Mouse (Mus musculus) heart, embryonic 13.5 days (tissue): Measurements from ENCODE around the gene Med20. TPM values are rescaled to one million over a fixed set of nuclear protein-coding genes. Genes with fewer than 3 reads are reported as not detected.
"Not testable (repeated sequence)": the region's sequence is repeated elsewhere in the genome, so short reads cannot be mapped to it uniquely, and the experiment has no call there.

Experiments used
- ATAC-seq: fragments of 200-750 bp; cut with Nextera tagmentation; 2 replicates; pipeline ENCODE4 v1.8.0; 2017; ENCODE audit warnings: moderate TSS enrichment; ENCODE audit not compliant: insufficient number of reproducible peaks, low FRiP score, low TSS enrichment; ENCODE audit errors: extremely low read depth
- H3K27ac ChIP-seq: fragments of 300-500 bp; sonication (generic); replicated peaks from 2 replicates; pipeline ENCODE4 v1.5.1; 2015; ENCODE audit warnings: moderate library complexity, mild to moderate bottlenecking, inconsistent platforms
- H3K27me3 ChIP-seq: fragments of 300-500 bp; sonication (generic); replicated peaks from 2 replicates; pipeline ENCODE4 v1.6.1; 2015; ENCODE audit warnings: mild to moderate bottlenecking, inconsistent platforms
- H3K36me3 ChIP-seq: fragments of 300-500 bp; sonication (generic); 2 replicates; pipeline ENCODE4 v1.6.1; 2015; ENCODE audit warnings: mild to moderate bottlenecking, inconsistent platforms
- H3K4me1 ChIP-seq: fragments of 300-500 bp; sonication (generic); 2 replicates; pipeline ENCODE4 v1.6.1; 2015; ENCODE audit warnings: inconsistent platforms
- H3K4me2 ChIP-seq: fragments of 300-500 bp; sonication (generic); 2 replicates; pipeline ENCODE4 v1.6.1; 2015; ENCODE audit warnings: inconsistent platforms, mild to moderate bottlenecking, moderate library complexity
- H3K4me3 ChIP-seq: fragments of 300-500 bp; sonication (generic); 2 replicates; pipeline ENCODE4 v1.5.1; 2015; ENCODE audit warnings: moderate library complexity, mild to moderate bottlenecking, inconsistent platforms
- H3K9ac ChIP-seq: fragments of 300-500 bp; sonication (generic); 2 replicates; pipeline ENCODE4 v1.6.1; 2015; ENCODE audit warnings: inconsistent platforms, mild to moderate bottlenecking, moderate library complexity
- H3K9me3 ChIP-seq: fragments of 300-500 bp; sonication (generic); 2 replicates; pipeline ENCODE4 v1.6.1; 2016; ENCODE audit warnings: inconsistent platforms
- WGBS: fragments of 180-500 bp; shearing (Covaris S2); methylation state at CpG from one replicate; pipeline ENCODE4 v1.1.7; 2015; ENCODE audit warnings: mixed read lengths; 5-methylcytosine and 5-hydroxymethylcytosine counted together
- polyA plus RNA-seq: library from polyadenylated mRNA; unstranded; fragments of >200 nt; fragmentation: Nextera tagmentation; extraction: Ambion mirVana; gene quantifications from 2 replicates; pipeline ENCODE4 v1.2.1, GENCODE M21; 2015

The Med20 gene
- polyA plus RNA-seq, 1 experiment from 2014 or later = 25.1 TPM

GRCm38 (mm10) chr17:47597261-47597660 is 14.1 kb upstream of the Med20 start:
- Histone ChIP-seq H3K9me3 (no peaks in the 10 kb centered on the region), H3K27me3 (no peaks in the 10 kb centered on the region), H3K9ac (peak overlapping the region; percentile 100), H3K36me3 (peaks cover 68% of the 10 kb centered on the region), H3K4me1 (peaks cover 50% of the 10 kb centered on the region), H3K4me2 (peak overlapping the region; percentile 97), H3K4me3 (peak overlapping the region; percentile 89), H3K27ac (peak overlapping the region; percentile 99)
- no peak for ATAC-seq
- WGBS = 43% methylated on average over 13 of the region's 13 CpGs

- H3K4me3 ChIP-seq = peak overlapping the region; percentile 89; the same call in 1 of the 2 replicates
- H3K27ac ChIP-seq = peak overlapping the region; percentile 99
- H3K4me1 ChIP-seq = peaks cover 43% of the 10 kb centered on the region
- H3K27me3 ChIP-seq = no peaks in the 10 kb centered on the region
- ATAC-seq = no peak
- peaks cover 75% of the 10 kb centered on the region for H3K36me3 ChIP-seq
- peak overlapping the region; percentile 100 for H3K9ac ChIP-seq
- H3K9me3 ChIP-seq = no peaks in the 10 kb centered on the region
- peak overlapping the region; percentile 97 for H3K4me2 ChIP-seq
- 15% methylated on average over 10 of the region's 10 CpGs for WGBS
These were observed 13.4 kb upstream of the Med20 start for GRCm38 (mm10) chr17:47597838-47598579.

GRCm38 (mm10) chr17:47598580-47599304 is 12.6 kb upstream of the Med20 start:
- H3K27ac ChIP-seq = peak overlapping the region; percentile 99
- not testable (repeated sequence) for H3K9me3 ChIP-seq, H3K27me3 ChIP-seq, ATAC-seq, H3K4me3 ChIP-seq
- peak overlapping the region; percentile 100; the same call in 1 of the 2 replicates for H3K9ac ChIP-seq
- peak overlapping the region; percentile 97; the same call in 1 of the 2 replicates for H3K4me2 ChIP-seq
- peaks cover 42% of the 10 kb centered on the region for H3K4me1 ChIP-seq
- WGBS = 67% methylated on average over 10 of the region's 10 CpGs
- H3K36me3 ChIP-seq = peaks cover 81% of the 10 kb centered on the region

GRCm38 (mm10) chr17:47599511-47600297 is 11.7 kb upstream of the Med20 start:
- H3K4me3 ChIP-seq = no peak overlapping the region
- WGBS = 70% methylated on average over 11 of the region's 11 CpGs
- no peak for ATAC-seq
- peaks cover 42% of the 10 kb centered on the region for H3K4me1 ChIP-seq
- peaks cover 90% of the 10 kb centered on the region for H3K36me3 ChIP-seq
- H3K4me2 ChIP-seq = no peak overlapping the region
- H3K9ac ChIP-seq = 0 out of 2 replicates have a peak overlapping the region, but pooled peaks have one; percentile 28
- H3K9me3 ChIP-seq = no peaks in the 10 kb centered on the region
- no peaks in the 10 kb centered on the region for H3K27me3 ChIP-seq
- peak overlapping the region; percentile 76 for H3K27ac ChIP-seq

- no peak overlapping the region for H3K4me2 ChIP-seq
- WGBS = 85% methylated on average over 13 of the region's 13 CpGs
- peaks cover 96% of the 10 kb centered on the region for H3K36me3 ChIP-seq
- H3K9ac ChIP-seq = no peak overlapping the region
- no peak overlapping the region for H3K4me3 ChIP-seq
- H3K4me1 ChIP-seq = peaks cover 33% of the 10 kb centered on the region
- no peaks in the 10 kb centered on the region for H3K9me3 ChIP-seq
- H3K27ac ChIP-seq = peak overlapping the region; percentile 76
- no peak for ATAC-seq
- no peaks in the 10 kb centered on the region for H3K27me3 ChIP-seq
These were observed 10.6 kb upstream of the Med20 start for GRCm38 (mm10) chr17:47600601-47601388.

GRCm38 (mm10) chr17:47601389-47601755 is 10.0 kb upstream of the Med20 start:
- H3K4me3 ChIP-seq = no peak overlapping the region
- peaks cover 27% of the 10 kb centered on the region for H3K4me1 ChIP-seq
- H3K4me2 ChIP-seq = no peak overlapping the region
- ATAC-seq = no peak
- 87% methylated on average over 10 of the region's 10 CpGs for WGBS
- peak overlapping the region; percentile 76 for H3K27ac ChIP-seq
- H3K9me3 ChIP-seq = no peaks in the 10 kb centered on the region
- no peaks in the 10 kb centered on the region for H3K27me3 ChIP-seq
- peaks cover 99% of the 10 kb centered on the region for H3K36me3 ChIP-seq
- no peak overlapping the region for H3K9ac ChIP-seq

- ATAC-seq = no peak
- Histone ChIP-seq H3K4me3 (no peak overlapping the region), H3K27ac (no peak overlapping the region), H3K4me2 (no peak overlapping the region), H3K9ac (no peak overlapping the region), H3K9me3 (no peaks in the 10 kb centered on the region), H3K27me3 (no peaks in the 10 kb centered on the region), H3K4me1 (peaks cover 18% of the 10 kb centered on the region), H3K36me3 (peaks cover 99% of the 10 kb centered on the region)
- 88% methylated on average over 11 of the region's 11 CpGs for WGBS
These were observed 9.1 kb upstream of the Med20 start for GRCm38 (mm10) chr17:47602289-47602688.

GRCm38 (mm10) chr17:47606220-47606619 is 5.2 kb upstream of the Med20 start:
- Histone ChIP-seq H3K27me3 (no peaks in the 10 kb centered on the region), H3K9ac (no peak overlapping the region), H3K4me3 (no peak overlapping the region), H3K27ac (no peak overlapping the region), H3K4me2 (no peak overlapping the region), H3K36me3 (peaks cover 79% of the 10 kb centered on the region), H3K9me3 (no peaks in the 10 kb centered on the region), H3K4me1 (peaks cover 14% of the 10 kb centered on the region)
- no peak for ATAC-seq
- 72% methylated on average over 5 of the region's 5 CpGs for WGBS

- H3K9ac ChIP-seq = no peak overlapping the region
- no peak overlapping the region for H3K4me3 ChIP-seq
- peaks cover 67% of the 10 kb centered on the region for H3K36me3 ChIP-seq
- no peak for ATAC-seq
- H3K27ac ChIP-seq = no peak overlapping the region
- H3K4me1 ChIP-seq = peaks cover 29% of the 10 kb centered on the region
- WGBS = 90% methylated on average over 4 of the region's 4 CpGs
- no peaks in the 10 kb centered on the region for H3K27me3 ChIP-seq
- no peak overlapping the region for H3K4me2 ChIP-seq
- H3K9me3 ChIP-seq = no peaks in the 10 kb centered on the region
These were observed 2.2 kb upstream of the Med20 start for GRCm38 (mm10) chr17:47609182-47609581.

- H3K9me3 ChIP-seq = no peaks in the 10 kb centered on the region
- H3K4me1 ChIP-seq = peaks cover 29% of the 10 kb centered on the region
- H3K9ac ChIP-seq = peak overlapping the region; percentile 92
- peak overlapping the region; percentile 92 for H3K4me2 ChIP-seq
- peak overlapping the region; percentile 43 for H3K27ac ChIP-seq
- WGBS = 0% methylated on average over 13 of the region's 13 CpGs
- no peaks in the 10 kb centered on the region for H3K27me3 ChIP-seq
- H3K4me3 ChIP-seq = peak overlapping the region; percentile 87
- no peak for ATAC-seq
- H3K36me3 ChIP-seq = peaks cover 65% of the 10 kb centered on the region
These were observed 240 bp downstream of the Med20 start for GRCm38 (mm10) chr17:47611661-47611982.
